Mouse (Mus musculus) stomach, embryonic 14.5 days (tissue): ENCODE results near the gene Zeb2. TPM values are rescaled to one million over a fixed set of nuclear protein-coding genes. Genes with fewer than 3 reads are reported as not detected.
A peak's percentile ranks its signal among the peaks of the same experiment; 100 is the strongest.

Experiments used
- ATAC-seq: fragments of 200-750 bp; cut with Nextera tagmentation; 2 replicates; pipeline ENCODE4 v1.8.0; 2017; ENCODE audit warnings: low read depth, moderate TSS enrichment; ENCODE audit not compliant: insufficient number of reproducible peaks, insufficient read depth, low FRiP score
- H3K27ac ChIP-seq: fragments of 300-500 bp; sonication (generic); 2 replicates; pipeline ENCODE4 v1.5.1; 2014; ENCODE audit warnings: mild to moderate bottlenecking, low read length, moderate library complexity, mixed read lengths
- H3K27me3 ChIP-seq: fragments of 300-500 bp; sonication (generic); 2 replicates; pipeline ENCODE4 v1.6.1; 2014; ENCODE audit warnings: low read length, control low read depth, mixed read lengths; ENCODE audit not compliant: control insufficient read depth, insufficient read depth
- H3K36me3 ChIP-seq: fragments of 300-500 bp; sonication (generic); 2 replicates; pipeline ENCODE4 v1.6.1; 2014; ENCODE audit warnings: mild to moderate bottlenecking, control low read depth, low read length, moderate library complexity, mixed read lengths; ENCODE audit not compliant: control insufficient read depth, insufficient read depth
- H3K4me1 ChIP-seq: fragments of 300-500 bp; sonication (generic); 2 replicates; pipeline ENCODE4 v1.6.1; 2014; ENCODE audit warnings: low read length, control low read depth, mixed read lengths; ENCODE audit not compliant: control insufficient read depth, insufficient read depth
- H3K4me2 ChIP-seq: fragments of 300-500 bp; sonication (generic); replicated peaks from 2 replicates; pipeline ENCODE4 v1.6.1; 2014; ENCODE audit warnings: low read depth, low read length, control low read depth
- H3K4me3 ChIP-seq: fragments of 300-500 bp; sonication (generic); 2 replicates; pipeline ENCODE4 v1.5.1; 2014; ENCODE audit warnings: low read depth, low read length, control low read depth
- H3K9ac ChIP-seq: fragments of 300-500 bp; sonication (generic); replicated peaks from 2 replicates; pipeline ENCODE4 v1.6.1; 2014; ENCODE audit warnings: low read depth, mild to moderate bottlenecking, control low read depth, low read length, moderate library complexity, mixed read lengths
- H3K9me3 ChIP-seq: fragments of 300-500 bp; sonication (generic); 2 replicates; pipeline ENCODE4 v1.6.1; 2016; ENCODE audit warnings: low read depth, low read length, control low read depth; ENCODE audit not compliant: control insufficient read depth
- WGBS: fragments of 180-500 bp; shearing (Covaris S2); extraction: QIAGEN DNeasy Blood & Tissue Kit; methylation state at CpG from one replicate; pipeline ENCODE4 v1.1.7; 2014; 5-methylcytosine and 5-hydroxymethylcytosine counted together
- polyA plus RNA-seq: library from polyadenylated mRNA; unstranded; fragments of >200 nt; fragmentation: Nextera tagmentation; extraction: Ambion mirVana; gene quantifications from 2 replicates; pipeline ENCODE4 v1.2.1, GENCODE M21; 2014

The Zeb2 gene
- polyA plus RNA-seq, 1 experiment from 2014 or later = 73.2 TPM

DNA sequence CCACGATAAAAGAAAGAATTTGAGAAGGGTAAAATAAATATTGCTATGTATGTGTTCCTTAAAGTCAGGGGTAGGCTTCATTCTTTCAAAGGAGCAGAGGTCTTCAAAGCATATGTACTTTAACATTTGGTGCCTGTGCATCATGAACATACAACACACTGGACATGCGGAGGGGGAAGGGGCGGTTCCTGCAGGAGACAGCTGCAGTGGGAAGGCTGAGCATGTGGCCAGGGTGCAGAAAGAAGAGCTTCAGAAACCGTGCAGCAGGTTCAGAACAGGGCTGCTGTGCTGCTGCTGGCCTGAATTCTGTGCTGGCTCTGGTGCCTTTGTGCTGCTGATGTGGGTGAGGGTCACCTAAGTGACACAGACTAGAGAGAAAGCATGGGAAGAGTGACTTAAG lies 64.6 kb downstream of the Zeb2 start:
- Histone ChIP-seq H3K4me2 (no peak overlapping the region), H3K27me3 (no peaks in the 10 kb centered on the region), H3K4me3 (no peak overlapping the region), H3K9me3 (no peaks in the 10 kb centered on the region), H3K27ac (no peak overlapping the region), H3K9ac (no peak overlapping the region), H3K4me1 (peaks cover 8% of the 10 kb centered on the region; the same call in 1 of the 2 replicates), H3K36me3 (no peaks in the 10 kb centered on the region)
- peak; percentile 55 for ATAC-seq
- WGBS = 45% methylated on average over 4 of the region's 4 CpGs

DNA sequence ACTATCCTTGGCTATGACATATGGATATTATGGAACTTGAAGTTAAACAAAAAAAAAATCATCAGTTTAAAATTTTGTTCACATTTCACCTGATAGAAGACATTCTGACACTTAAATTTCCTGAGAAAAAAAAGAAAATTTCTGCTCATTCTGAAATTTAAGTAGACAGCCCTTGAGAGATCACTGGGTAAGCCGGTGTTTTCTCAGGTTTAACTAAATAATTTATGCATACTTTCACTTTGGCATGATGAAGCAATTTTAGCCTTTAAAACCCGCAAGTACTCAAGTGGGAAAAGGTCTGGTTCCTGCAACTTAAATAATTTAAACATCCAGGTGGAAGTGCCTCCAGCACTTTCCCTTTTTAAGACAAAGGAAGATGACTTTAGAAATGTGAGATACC lies 65.9 kb downstream of the Zeb2 start:
- Histone ChIP-seq H3K27ac (no peak overlapping the region), H3K9me3 (no peaks in the 10 kb centered on the region), H3K4me3 (no peak overlapping the region), H3K4me2 (no peak overlapping the region), H3K27me3 (no peaks in the 10 kb centered on the region), H3K4me1 (peaks cover 8% of the 10 kb centered on the region; the same call in 1 of the 2 replicates), H3K36me3 (no peaks in the 10 kb centered on the region), H3K9ac (no peak overlapping the region)
- ATAC-seq = no peak
- WGBS = 62% methylated on average over 2 of the region's 2 CpGs

DNA sequence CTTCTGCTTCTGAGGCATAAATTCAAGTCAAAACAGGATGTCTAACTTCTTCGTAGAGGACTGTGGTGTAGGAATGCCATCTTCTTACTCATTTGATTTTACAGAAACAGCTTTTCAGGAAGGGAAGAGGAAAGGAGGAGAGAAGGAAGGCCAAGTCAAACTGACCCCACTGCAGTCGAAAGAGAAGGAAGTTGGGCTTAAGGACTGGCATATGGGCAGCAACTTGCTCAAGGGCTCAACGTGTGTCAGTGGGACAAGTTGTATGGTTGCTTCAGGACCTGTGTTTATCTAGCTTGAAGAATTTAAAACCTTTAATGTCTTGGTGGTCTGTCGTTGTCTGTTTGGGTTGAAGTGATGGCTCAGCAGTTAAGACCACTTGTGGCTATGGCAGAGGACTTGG lies 67.3 kb downstream of the Zeb2 start:
- no peaks in the 10 kb centered on the region for H3K9me3 ChIP-seq
- H3K4me2 ChIP-seq = no peak overlapping the region
- H3K27me3 ChIP-seq = no peaks in the 10 kb centered on the region
- 69% methylated on average over 4 of the region's 4 CpGs for WGBS
- peaks cover 20% of the 10 kb centered on the region; the same call in 1 of the 2 replicates for H3K4me1 ChIP-seq
- ATAC-seq = no peak
- no peak overlapping the region for H3K4me3 ChIP-seq
- no peaks in the 10 kb centered on the region for H3K36me3 ChIP-seq
- H3K27ac ChIP-seq = no peak overlapping the region
- H3K9ac ChIP-seq = no peak overlapping the region

DNA sequence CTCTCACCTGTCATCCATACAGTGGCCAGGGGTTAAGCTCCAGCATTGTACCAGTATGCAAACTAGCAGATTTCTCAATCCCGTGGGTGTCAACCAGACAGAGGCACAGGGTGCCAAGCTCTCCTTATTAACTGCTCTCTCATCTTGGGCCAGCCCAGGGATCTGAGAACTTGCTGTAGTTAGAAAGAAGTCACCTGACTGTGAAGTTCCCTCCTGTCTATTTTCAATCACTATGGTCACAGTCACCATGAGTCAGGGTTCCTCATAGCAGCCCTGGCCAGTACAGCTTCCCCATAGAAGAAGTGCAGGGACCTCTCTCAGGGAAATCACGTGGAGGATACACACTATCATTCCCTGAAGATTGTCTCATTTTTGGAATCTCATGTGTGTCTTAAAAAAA lies 67.9 kb downstream of the Zeb2 start:
- Histone ChIP-seq H3K4me2 (no peak overlapping the region), H3K27ac (no peak overlapping the region), H3K9ac (no peak overlapping the region), H3K36me3 (no peaks in the 10 kb centered on the region), H3K4me1 (peaks cover 20% of the 10 kb centered on the region; the same call in 1 of the 2 replicates), H3K27me3 (no peaks in the 10 kb centered on the region), H3K4me3 (no peak overlapping the region), H3K9me3 (no peaks in the 10 kb centered on the region)
- WGBS = 67% methylated on average over 2 of the region's 2 CpGs
- ATAC-seq = no peak

DNA sequence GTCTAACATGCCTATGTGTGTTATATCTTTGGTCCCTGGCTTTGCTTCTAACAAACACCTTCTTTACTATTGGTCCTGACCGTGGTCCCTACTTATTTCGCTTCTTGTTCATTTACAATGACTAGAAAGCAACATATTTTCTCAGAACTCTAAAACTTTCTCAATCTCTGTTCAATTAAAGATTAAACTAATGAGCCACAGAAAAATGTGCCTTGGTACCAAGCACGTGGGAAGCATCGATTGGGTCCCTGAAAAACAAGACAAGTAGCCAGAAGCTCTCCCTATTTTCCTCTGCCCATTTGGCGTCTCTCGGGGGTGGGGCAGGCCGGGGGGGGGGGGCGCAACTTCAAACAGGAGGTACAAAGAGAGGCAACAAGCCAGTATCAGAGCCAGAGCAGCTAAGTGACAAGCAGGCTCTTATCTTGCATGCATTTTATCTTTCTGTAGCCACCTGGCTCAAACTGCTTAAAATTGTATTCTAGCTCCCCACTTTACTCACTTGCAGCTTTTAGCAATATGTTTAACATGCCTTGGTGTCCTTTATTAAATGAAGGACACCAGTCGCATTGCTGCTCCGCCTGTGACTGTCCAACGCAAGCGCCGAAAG lies 76.4 kb downstream of the Zeb2 start:
- 63% methylated on average over 13 of the region's 13 CpGs for WGBS

DNA sequence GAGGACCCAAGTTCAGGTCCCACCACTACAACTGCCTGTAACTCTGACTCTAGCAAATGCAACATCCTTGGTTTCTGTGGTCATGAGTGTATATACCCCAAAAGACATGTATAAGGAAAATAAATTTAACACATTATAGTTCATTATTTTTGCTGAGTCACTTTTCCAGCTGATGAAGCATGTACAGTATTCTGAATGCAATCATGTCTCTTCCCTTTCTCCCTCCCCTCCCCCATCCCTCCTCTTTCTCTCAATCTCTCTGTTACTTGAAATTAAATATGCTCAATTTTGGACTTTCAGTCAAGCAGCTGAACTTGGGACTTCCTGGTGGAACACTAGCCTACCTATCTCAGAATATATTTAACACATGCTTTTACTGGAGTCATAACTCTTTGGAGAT lies 77.7 kb downstream of the Zeb2 start:
- no peaks in the 10 kb centered on the region for H3K9me3 ChIP-seq
- H3K27ac ChIP-seq = no peak overlapping the region
- no peaks in the 10 kb centered on the region for H3K27me3 ChIP-seq
- H3K9ac ChIP-seq = no peak overlapping the region
- peaks cover 7% of the 10 kb centered on the region for H3K4me1 ChIP-seq
- no peak overlapping the region for H3K4me3 ChIP-seq
- H3K36me3 ChIP-seq = no peaks in the 10 kb centered on the region
- no peak overlapping the region for H3K4me2 ChIP-seq
- ATAC-seq = no peak

More for the DNA sequence above, 76.4 kb downstream of the Zeb2 start:
- H3K27me3 ChIP-seq = no peaks in the 10 kb centered on the region
- H3K4me1 ChIP-seq = peaks cover 9% of the 10 kb centered on the region; the same call in 1 of the 2 replicates
- no peaks in the 10 kb centered on the region for H3K36me3 ChIP-seq
- no peak overlapping the region for H3K9ac ChIP-seq
- no peak overlapping the region for H3K27ac ChIP-seq
- no peaks in the 10 kb centered on the region for H3K9me3 ChIP-seq
- ATAC-seq = no peak
- no peak overlapping the region for H3K4me3 ChIP-seq
- H3K4me2 ChIP-seq = no peak overlapping the region

DNA sequence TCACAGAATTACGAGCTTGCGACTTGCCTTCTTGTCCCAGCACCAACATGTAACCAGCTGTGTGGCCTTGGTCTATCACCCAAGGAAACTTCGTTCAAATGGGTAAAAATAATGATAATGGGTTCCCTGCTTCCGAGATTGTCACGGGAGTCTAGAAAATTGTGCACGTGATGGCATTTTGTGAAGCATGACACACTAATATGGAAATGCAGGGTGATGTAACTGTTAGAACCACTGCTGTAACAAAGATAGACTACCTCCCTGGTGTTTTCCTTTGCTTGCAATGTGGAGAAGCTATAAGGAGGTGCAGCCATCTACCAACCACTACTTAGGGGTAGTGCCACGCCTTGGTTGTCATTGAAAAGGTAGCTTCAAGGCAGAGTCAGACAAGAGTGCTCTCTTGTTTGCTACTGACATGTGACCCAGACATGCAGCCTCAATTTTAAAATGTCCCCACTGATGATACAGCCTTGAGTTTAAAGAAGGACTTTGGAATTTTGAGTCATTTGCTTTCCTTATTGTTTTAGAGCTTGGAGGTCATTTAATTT lies 89.0 kb downstream of the Zeb2 start:
- peaks cover 8% of the 10 kb centered on the region for H3K4me1 ChIP-seq
- H3K36me3 ChIP-seq = no peaks in the 10 kb centered on the region
- no peak overlapping the region for H3K4me2 ChIP-seq
- H3K9me3 ChIP-seq = no peaks in the 10 kb centered on the region
- H3K27ac ChIP-seq = no peak overlapping the region
- no peak overlapping the region for H3K9ac ChIP-seq
- H3K27me3 ChIP-seq = no peaks in the 10 kb centered on the region
- WGBS = 87% methylated on average over 7 of the region's 7 CpGs
- H3K4me3 ChIP-seq = no peak overlapping the region
- no peak for ATAC-seq

DNA sequence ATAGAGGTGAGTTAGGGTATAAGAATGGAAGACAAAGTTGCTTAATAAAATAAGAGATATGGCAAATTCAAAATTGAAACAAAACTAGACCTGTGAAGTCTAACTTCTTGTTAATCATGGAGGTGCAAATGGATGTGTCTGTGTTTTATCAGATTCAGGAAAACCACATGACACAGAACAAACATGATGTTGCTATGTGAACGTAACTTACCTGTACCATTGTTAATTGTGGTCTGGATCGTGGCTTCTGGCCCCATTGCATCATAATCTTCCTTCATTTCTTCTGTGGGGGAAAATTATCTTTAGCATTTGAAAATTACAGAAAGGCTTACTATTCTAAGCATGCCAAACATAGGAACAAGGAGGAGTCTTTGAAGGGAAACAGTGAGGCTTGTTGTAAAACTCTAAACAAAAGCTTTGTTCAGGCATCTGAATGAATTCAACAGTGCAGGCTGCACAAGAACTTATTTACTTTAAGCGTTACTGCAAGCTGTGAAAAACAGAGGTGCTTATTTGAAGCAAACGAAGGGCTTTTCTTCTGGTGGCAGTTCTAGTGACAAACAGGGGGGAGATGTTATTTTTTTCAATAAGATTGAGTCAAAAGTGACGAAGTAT lies 99.9 kb downstream of the Zeb2 start:
- Histone ChIP-seq H3K4me1 (no peaks in the 10 kb centered on the region), H3K9me3 (no peaks in the 10 kb centered on the region), H3K4me2 (no peak overlapping the region), H3K36me3 (peaks cover 16% of the 10 kb centered on the region; the same call in 1 of the 2 replicates), H3K27ac (no peak overlapping the region), H3K9ac (no peak overlapping the region), H3K27me3 (no peaks in the 10 kb centered on the region), H3K4me3 (no peak overlapping the region)
- ATAC-seq = no peak
- WGBS = 65% methylated on average over 5 of the region's 5 CpGs
